Mouse (Mus musculus) inflammation-experienced regulatory T-cells (primary cell): ENCODE data around the gene Syvn1. TPM values are rescaled to one million over a fixed set of nuclear protein-coding genes. Genes with fewer than 3 reads are reported as not detected.

ENCODE experiments used
- polyA plus RNA-seq, 2 experiments: library from polyadenylated mRNA; unstranded; fragments of 100-300 nt; shearing (Covaris generic); gene quantifications; one replicate each; pipeline ENCODE4 v1.2.1; 2017

Gene Syvn1
- polyA plus RNA-seq = 10 to 100 TPM; 48.2 to 68.1 TPM

GRCm38 (mm10) chr19:6046294-6047153 is at the start of gene Syvn1:
Gene Syvn1 (plus strand): TSS chr19:6046576.

GRCm38 (mm10) chr19:6015511-6016315 is 30.7 kb upstream of the Syvn1 start, which contains the start of gene Capn1:
Gene Capn1 (minus strand): TSS chr19:6015897.

GRCm38 (mm10) chr19:6057313-6058096 is 11.1 kb downstream of the Syvn1 start, which contains the start of the genes Mrpl49 and Fau:
Gene Mrpl49 (minus strand): TSS chr19:6057785.
Gene Fau (plus strand): TSS chr19:6057844.

GRCm38 (mm10) chr19:6061021-6061533 is 14.7 kb downstream of the Syvn1 start, which contains the start of gene Znhit2:
Gene Znhit2 (plus strand): TSS chr19:6061192.

GRCm38 (mm10) chr19:6067724-6068415 is 21.5 kb downstream of the Syvn1 start, which contains the start of gene Tm7sf2:
Gene Tm7sf2 (minus strand): TSS chr19:6068373.

GRCm38 (mm10) chr19:6076564-6077393 is 30.4 kb downstream of the Syvn1 start, which contains the start of gene Vps51:
Gene Vps51 (minus strand): TSS chr19:6077231.

GRCm38 (mm10) chr19:6079983-6080480 is 33.7 kb downstream of the Syvn1 start, which contains the start of gene Tmem262:
Gene Tmem262 (plus strand): TSS chr19:6080033.

GRCm38 (mm10) chr19:6082156-6082555 is 35.8 kb downstream of the Syvn1 start, which contains the start of gene Gm28374:
Gene Gm28374 (minus strand): TSS chr19:6082256.

GRCm38 (mm10) chr19:6084478-6085248 is 38.3 kb downstream of the Syvn1 start, which contains the start of the genes Zfpl1 and Cdca5:
Gene Zfpl1 (minus strand): TSS chr19:6084956.
Gene Cdca5 (plus strand): TSS chr19:6084983.

GRCm38 (mm10) chr19:6094119-6094518 is 47.7 kb downstream of the Syvn1 start, which contains the start of gene AC131692.1:
Gene AC131692.1 (plus strand): TSS chr19:6094419.

Other genes with a start within 250 kb of the Syvn1 start
- gene Frmd8, start 171.3 kb upstream of the Syvn1 start, polyA plus RNA-seq = 100 to 1,000 TPM; 223 to 264 TPM
- 10 to 100 TPM; 38.8 to 42.3 TPM for gene Slc25a45, start 168.8 kb upstream of the Syvn1 start, polyA plus RNA-seq
- gene Tigd3, start 152.4 kb upstream of the Syvn1 start, polyA plus RNA-seq = 1 to 10 TPM in 1 of 2 experiments, under 1 TPM in 1; 0.66 to 1.5 TPM
- 100 to 1,000 TPM; 161 to 208 TPM for gene Dpf2, start 133.6 kb upstream of the Syvn1 start, polyA plus RNA-seq
- 1 to 10 TPM in 1 of 2 experiments, under 1 TPM in 1; 0.46 to 1.6 TPM for gene Cdc42ep2, start 121.8 kb upstream of the Syvn1 start, polyA plus RNA-seq
- 10 to 100 TPM; 37.4 to 48.6 TPM for gene Pola2, start 82.4 kb upstream of the Syvn1 start, polyA plus RNA-seq
- gene Slc22a20, start 60.4 kb upstream of the Syvn1 start, polyA plus RNA-seq = under 1 TPM in 1 of 2 experiments, not detected in 1; 0.89 TPM
- 10 to 100 TPM; 64.1 to 70.3 TPM for gene Capn1, start 30.7 kb upstream of the Syvn1 start, polyA plus RNA-seq
- 10 to 100 TPM; 37.1 to 49.2 TPM for gene Mrpl49, start 11.2 kb downstream of the Syvn1 start, polyA plus RNA-seq
- gene Fau, start 11.3 kb downstream of the Syvn1 start, polyA plus RNA-seq = 100 to 1,000 TPM; 732 to 759 TPM
- 10 to 100 TPM; 35.7 to 43.9 TPM for gene Znhit2, start 14.6 kb downstream of the Syvn1 start, polyA plus RNA-seq
- 10 to 100 TPM; 14.2 to 15.2 TPM for gene Tm7sf2, start 21.8 kb downstream of the Syvn1 start, polyA plus RNA-seq
- gene Vps51, start 30.7 kb downstream of the Syvn1 start, polyA plus RNA-seq = 100 to 1,000 TPM in 1 of 2 experiments, 10 to 100 TPM in 1; 79.1 to 114 TPM
- 1 to 10 TPM in 1 of 2 experiments, not detected in 1; 2.5 TPM for gene Tmem262, start 33.5 kb downstream of the Syvn1 start, polyA plus RNA-seq
- under 1 TPM; 0.68 to 0.80 TPM for gene Gm28374, start 35.7 kb downstream of the Syvn1 start, polyA plus RNA-seq
- 10 to 100 TPM; 47.3 to 48.0 TPM for gene Zfpl1, start 38.4 kb downstream of the Syvn1 start, polyA plus RNA-seq
- 1 to 10 TPM in 1 of 2 experiments, not detected in 1; 1.9 TPM for gene Cdca5, start 38.4 kb downstream of the Syvn1 start, polyA plus RNA-seq
- gene AC131692.1, start 47.8 kb downstream of the Syvn1 start, polyA plus RNA-seq = 1 to 10 TPM in 1 of 2 experiments, not detected in 1; 1.3 TPM
- 1 to 10 TPM in 1 of 2 experiments, under 1 TPM in 1; 0.14 to 1.2 TPM for gene Naaladl1, start 59.2 kb downstream of the Syvn1 start, polyA plus RNA-seq
- 10 to 100 TPM; 17.7 to 37.8 TPM for gene Sac3d1, start 72.1 kb downstream of the Syvn1 start, polyA plus RNA-seq
- gene Snx15, start 81.7 kb downstream of the Syvn1 start, polyA plus RNA-seq = 10 to 100 TPM; 29.5 to 41.7 TPM
- not detected for gene Batf2, start 94.4 kb downstream of the Syvn1 start, polyA plus RNA-seq
- gene Arl2, start 95.0 kb downstream of the Syvn1 start, polyA plus RNA-seq = 10 to 100 TPM; 18.3 to 30.3 TPM
- gene Majin, start 137.8 kb downstream of the Syvn1 start, polyA plus RNA-seq = 1 to 10 TPM in 1 of 2 experiments, not detected in 1; 1.2 TPM
- not detected for gene Gpha2, start 179.8 kb downstream of the Syvn1 start, polyA plus RNA-seq
- gene Ppp2r5b, start 189.3 kb downstream of the Syvn1 start, polyA plus RNA-seq = 10 to 100 TPM; 21.9 to 26.7 TPM
- gene Atg2a, start 195.1 kb downstream of the Syvn1 start, polyA plus RNA-seq = 10 to 100 TPM; 23.5 to 31.5 TPM
- 10 to 100 TPM; 22.3 to 27.6 TPM for gene Ehd1, start 230.1 kb downstream of the Syvn1 start, polyA plus RNA-seq